Mouse (Mus musculus): ENCODE measurements around the gene Ubqln2. TPM values are rescaled to one million over a fixed set of nuclear protein-coding genes. Genes with fewer than 3 reads are reported as not detected.

Ubqln2 gene
- 16.2 TPM for polyA plus RNA-seq (2014; fragmentation: Illumina TruSeq; extraction: RNeasy Lipid Tissue Mini Kit (QIAGEN cat#74804); ENCODE audit: low read depth, low replicate concordance)

GRCm38 (mm10) chrX:153497688-153498516 is at the start of gene Ubqln2:
Gene Ubqln2, plus strand, starts transcription at chrX:153498227.

Other genes starting within 250 kb of the Ubqln2 start
- not detected for gene Cypt3, start 60.4 kb downstream of the Ubqln2 start, polyA plus RNA-seq (2014; fragmentation: Illumina TruSeq; extraction: RNeasy Lipid Tissue Mini Kit (QIAGEN cat#74804); ENCODE audit: low read depth, low replicate concordance)
- gene Kctd12b, start 198.2 kb downstream of the Ubqln2 start, polyA plus RNA-seq (2014; fragmentation: Illumina TruSeq; extraction: RNeasy Lipid Tissue Mini Kit (QIAGEN cat#74804); ENCODE audit: low read depth, low replicate concordance), result 3.3 TPM
- gene Nbdy, start 225.4 kb downstream of the Ubqln2 start, polyA plus RNA-seq (2014; fragmentation: Illumina TruSeq; extraction: RNeasy Lipid Tissue Mini Kit (QIAGEN cat#74804); ENCODE audit: low read depth, low replicate concordance), result 28.8 TPM

Data from liver, adult 10 weeks (tissue).